Mouse (Mus musculus): Measurements from ENCODE around the gene Ttc39b.

DNA sequence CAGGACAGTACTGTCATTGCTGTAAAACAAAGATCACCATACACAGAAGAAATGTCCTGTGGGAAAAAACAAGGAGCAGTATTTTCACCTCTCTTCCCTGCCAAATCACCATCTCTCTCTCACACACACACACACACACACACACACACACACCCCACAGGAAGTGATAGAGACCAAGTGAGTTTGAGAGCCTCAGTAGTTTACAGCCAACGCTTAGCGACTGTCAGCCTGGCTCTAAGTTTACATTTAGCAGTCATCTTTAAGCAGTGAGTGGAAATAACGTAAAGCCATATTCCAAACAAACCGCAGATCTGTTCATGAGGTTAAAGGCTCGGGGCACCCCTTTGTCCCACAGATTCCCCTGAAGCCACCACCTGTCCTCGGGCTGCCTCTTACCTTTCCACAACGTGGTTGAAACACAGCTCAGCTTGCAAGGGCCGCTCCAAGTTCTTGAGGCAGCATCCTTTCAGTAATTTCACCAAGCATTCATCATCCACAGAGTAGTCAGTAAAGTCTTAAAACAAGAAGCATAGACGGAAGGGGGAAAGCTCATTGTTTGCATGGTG is 91.7 kb downstream of the Ttc39b start:
- TF ChIP-seq POLR2A (IDR thresholded peaks at IDR 0.05; ENCODE audit: borderline replicate concordance, low read depth, low read length) (no peak), CTCF (IDR thresholded peaks at IDR 0.05; ENCODE audit: low read depth, low read length) (no peak)
